Mouse (Mus musculus) forelimb bud, embryonic 11.5 days (tissue): ENCODE results near the gene Abca17.

Experiments used
- DNase-seq: peaks from one replicate; pipeline ENCODE4 v3.0.0-alpha.2; 2012; ENCODE audit warnings: low read depth, low spot score

Abca17 gene

GRCm38 (mm10) chr17:24346831-24347230 is 4.0 kb downstream of the Abca17 start:
- DNase-seq, result no peak

GRCm38 (mm10) chr17:24344672-24345071 is 6.2 kb downstream of the Abca17 start:
- no peak for DNase-seq

GRCm38 (mm10) chr17:24327656-24328055 is 23.2 kb downstream of the Abca17 start:
- no peak for DNase-seq

- no peak for DNase-seq
Measured at GRCm38 (mm10) chr17:24325051-24325450, 25.8 kb downstream of the Abca17 start.

- no peak for DNase-seq
Measured at GRCm38 (mm10) chr17:24320826-24321225, 30.0 kb downstream of the Abca17 start.

GRCm38 (mm10) chr17:24307500-24307899 is 43.4 kb downstream of the Abca17 start:
- peak; percentile 13 for DNase-seq

GRCm38 (mm10) chr17:24300651-24301050 is 50.2 kb downstream of the Abca17 start:
- no peak for DNase-seq

GRCm38 (mm10) chr17:24289338-24289737 is 61.5 kb downstream of the Abca17 start:
- DNase-seq, result no peak

- DNase-seq, result no peak
Measured at GRCm38 (mm10) chr17:24288477-24288876, 62.4 kb downstream of the Abca17 start.

- DNase-seq, result no peak
Measured at GRCm38 (mm10) chr17:24285680-24286079, 65.2 kb downstream of the Abca17 start.

GRCm38 (mm10) chr17:24283266-24283818 is 67.5 kb downstream of the Abca17 start:
- peak; percentile 31 for DNase-seq

GRCm38 (mm10) chr17:24282637-24283036 is 68.2 kb downstream of the Abca17 start:
- DNase-seq, result no peak

- no peak for DNase-seq
Measured at GRCm38 (mm10) chr17:24279907-24280306, 71.0 kb downstream of the Abca17 start.

- no peak for DNase-seq
Measured at GRCm38 (mm10) chr17:24267133-24267532, 83.7 kb downstream of the Abca17 start.

GRCm38 (mm10) chr17:24264766-24265165 is 86.1 kb downstream of the Abca17 start:
- DNase-seq, result no peak

- no peak for DNase-seq
Measured at GRCm38 (mm10) chr17:24260516-24260915, 90.4 kb downstream of the Abca17 start.

GRCm38 (mm10) chr17:24259702-24260101 is 91.2 kb downstream of the Abca17 start:
- no peak for DNase-seq

GRCm38 (mm10) chr17:24258981-24259380 is 91.9 kb downstream of the Abca17 start:
- DNase-seq, result no peak

- no peak for DNase-seq
Measured at GRCm38 (mm10) chr17:24252329-24252728, 98.5 kb downstream of the Abca17 start.

GRCm38 (mm10) chr17:24251320-24252069 is 99.4 kb downstream of the Abca17 start, which contains the start of gene Ccnf:
Gene Ccnf, minus strand, starts transcription at chr17:24251484.
- peak; percentile 98 for DNase-seq

- DNase-seq, result no peak
Measured at GRCm38 (mm10) chr17:24250988-24251319, 99.9 kb downstream of the Abca17 start.

GRCm38 (mm10) chr17:24248641-24249040 is 102.2 kb downstream of the Abca17 start:
- DNase-seq, result no peak

GRCm38 (mm10) chr17:24244061-24244460 is 106.8 kb downstream of the Abca17 start:
- DNase-seq, result no peak
